Mouse (Mus musculus) midbrain, postnatal 0 days (tissue): Measurements from ENCODE around the gene Kndc1. TPM values are rescaled to one million over a fixed set of nuclear protein-coding genes. Genes with fewer than 3 reads are reported as not detected.

Source experiments
- ATAC-seq: fragments of 200-750 bp; cut with Nextera tagmentation; 2 replicates; pipeline ENCODE4 v1.8.0; 2017; ENCODE audit warnings: moderate number of reproducible peaks, mild to moderate bottlenecking, moderate TSS enrichment, moderate library complexity; ENCODE audit not compliant: low FRiP score
- DNase-seq: peaks from one replicate; pipeline ENCODE4 v3.0.0-alpha.2; 2015; ENCODE audit warnings: low spot score
- H3K27ac ChIP-seq: fragments of 300-500 bp; sonication (generic); 2 replicates; pipeline ENCODE4 v1.5.1; 2014; ENCODE audit warnings: low read depth, mild to moderate bottlenecking, low read length, mixed read lengths
- H3K27me3 ChIP-seq: fragments of 300-500 bp; sonication (generic); 2 replicates; pipeline ENCODE4 v1.6.1; 2014; ENCODE audit warnings: low read length, control low read depth, mixed read lengths; ENCODE audit not compliant: insufficient read depth
- H3K36me3 ChIP-seq: fragments of 300-500 bp; sonication (generic); 2 replicates; pipeline ENCODE4 v1.6.1; 2014; ENCODE audit warnings: low read length, control low read depth, mixed read lengths; ENCODE audit not compliant: insufficient read depth
- H3K4me1 ChIP-seq: fragments of 300-500 bp; sonication (generic); 2 replicates; pipeline ENCODE4 v1.6.1; 2014; ENCODE audit warnings: mild to moderate bottlenecking, control low read depth, antibody characterized with exemption, low read length, mixed read lengths; ENCODE audit not compliant: insufficient read depth
- H3K4me2 ChIP-seq: fragments of 300-500 bp; sonication (generic); 2 replicates; pipeline ENCODE4 v1.6.1; 2014; ENCODE audit warnings: low read depth, mild to moderate bottlenecking, low read length, mixed read lengths; ENCODE audit not compliant: poor library complexity, severe bottlenecking
- H3K4me3 ChIP-seq: fragments of 300-500 bp; sonication (generic); 2 replicates; pipeline ENCODE4 v1.5.1; 2014; ENCODE audit warnings: low read depth, mild to moderate bottlenecking, low read length, moderate library complexity
- H3K9ac ChIP-seq: fragments of 300-500 bp; sonication (generic); replicated peaks from 2 replicates; pipeline ENCODE4 v1.6.1; 2014; ENCODE audit warnings: mild to moderate bottlenecking, low read length, moderate library complexity, mixed read lengths; ENCODE audit not compliant: poor library complexity, severe bottlenecking
- H3K9me3 ChIP-seq: fragments of 300-500 bp; sonication (generic); 2 replicates; pipeline ENCODE4 v1.6.1; 2016; ENCODE audit warnings: low read length, control low read depth
- CTCF ChIP-seq: IDR thresholded peaks from 2 replicates; pipeline ENCODE4 v1.5.1; 2016; ENCODE audit warnings: antibody characterized with exemption, mild to moderate bottlenecking
- WGBS: fragments of 180-500 bp; shearing (Covaris S2); extraction: QIAGEN DNeasy Blood & Tissue Kit; methylation state at CpG from one replicate; pipeline ENCODE4 v1.1.7; 2014; 5-methylcytosine and 5-hydroxymethylcytosine counted together
- microRNA counts: library from miRNA; unstranded; fragments of <30 nt; microRNA quantifications from one replicate; lab custom pipeline; 2015
- microRNA-seq: library from miRNA; unstranded; fragments of <30 nt; microRNA quantifications from one replicate; pipeline ENCODE4, GENCODE M21; 2016; ENCODE audit warnings: borderline number of aligned reads
- polyA plus RNA-seq: library from polyadenylated mRNA; unstranded; fragments of >200 nt; fragmentation: Nextera tagmentation; extraction: Ambion mirVana; gene quantifications from 2 replicates; pipeline ENCODE4 v1.2.1, GENCODE M21; 2015
- total RNA-seq: library from RNA; depleted of rRNA; stranded (reverse); fragments of >200 nt; gene quantifications from 2 replicates; pipeline ENCODE4 v1.2.3, GENCODE M21; 2014; rRNA removed

The Kndc1 gene
- total and polyA plus RNA-seq, 2 experiments from 2014 or later = 22.4 to 71.5 TPM

GRCm38 (mm10) chr7:139984505-139984904 lies 90.0 kb downstream of the Kndc1 start:
- no peaks in the 10 kb centered on the region for H3K36me3 ChIP-seq
- no peaks in the 10 kb centered on the region for H3K27me3 ChIP-seq
- WGBS = 95% methylated on average over 11 of the region's 11 CpGs
- no peak overlapping the region for H3K9ac ChIP-seq
- no peak overlapping the region for H3K27ac ChIP-seq
- DNase-seq (no peak), ATAC-seq (no peak)
- no peak overlapping the region for H3K4me3 ChIP-seq
- no peak for TF ChIP-seq CTCF
- H3K4me1 ChIP-seq = no peaks in the 10 kb centered on the region
- no peaks in the 10 kb centered on the region for H3K9me3 ChIP-seq
- H3K4me2 ChIP-seq = no peak overlapping the region

GRCm38 (mm10) chr7:139988272-139988671 lies 93.8 kb downstream of the Kndc1 start:
- no peak for TF ChIP-seq CTCF
- ATAC-seq = no peak
- H3K4me1 ChIP-seq = no peaks in the 10 kb centered on the region
- H3K36me3 ChIP-seq = no peaks in the 10 kb centered on the region
- no peaks in the 10 kb centered on the region for H3K27me3 ChIP-seq
- no peaks in the 10 kb centered on the region for H3K9me3 ChIP-seq
- H3K4me2 ChIP-seq = no peak overlapping the region
- H3K27ac ChIP-seq = no peak overlapping the region
- H3K4me3 ChIP-seq = no peak overlapping the region
- 90% methylated on average over 9 of the region's 9 CpGs for WGBS
- no peak for DNase-seq
- H3K9ac ChIP-seq = no peak overlapping the region

GRCm38 (mm10) chr7:139990864-139991394 lies 96.4 kb downstream of the Kndc1 start:
- Histone ChIP-seq H3K9ac (no peak overlapping the region), H3K27ac (no peak overlapping the region), H3K4me3 (no peak overlapping the region), H3K4me2 (no peak overlapping the region), H3K27me3 (no peaks in the 10 kb centered on the region), H3K4me1 (no peaks in the 10 kb centered on the region), H3K36me3 (peaks cover 4% of the 10 kb centered on the region; the same call in 1 of the 2 replicates), H3K9me3 (no peaks in the 10 kb centered on the region)
- ATAC-seq (no peak), DNase-seq (no peak)
- no peak for TF ChIP-seq CTCF
- WGBS = 72% methylated on average over 8 of the region's 8 CpGs

MicroRNAs within 50 kb of the gene (microRNA counts, 519-probe panel; counts per million panel counts)
- microRNA mmu-miR-202-3p (lab: Ali Mortazavi, UCI) (528 counts per million, percentile 58 among the panel's probes with 10 or more counts), microRNA mmu-miR-202-5p (lab: Ali Mortazavi, UCI) (528 counts per million, percentile 58 among the panel's probes with 10 or more counts)

Small RNA genes within 50 kb of the gene (microRNA-seq; reads per million reads assigned to microRNA genes)
- 1.0 reads per million for gene Mir202
- gene Mir7062 = 1.3 reads per million
- not detected for gene mmu-mir-7686

Other genes with a start within 250 kb of the Kndc1 start
- 4.2 and 4.4 TPM in 2 replicates for gene Cfap46, start 210.9 kb upstream of the Kndc1 start, total RNA-seq
- gene Cfap46, start 210.9 kb upstream of the Kndc1 start, polyA plus RNA-seq = 4.5 and 4.6 TPM in 2 replicates
- gene Adgra1, start 60.5 kb upstream of the Kndc1 start, total RNA-seq = 22.0 and 27.8 TPM in 2 replicates
- gene Adgra1, start 60.5 kb upstream of the Kndc1 start, polyA plus RNA-seq = 47.6 and 55.3 TPM in 2 replicates
- gene Utf1, start 49.1 kb downstream of the Kndc1 start, total RNA-seq = not detected in 2 replicates
- gene Utf1, start 49.1 kb downstream of the Kndc1 start, polyA plus RNA-seq = not detected in 2 replicates
- 1.0 and 1.6 TPM in 2 replicates for gene 6430531B16Rik, start 84.1 kb downstream of the Kndc1 start, total RNA-seq
- gene 6430531B16Rik, start 84.1 kb downstream of the Kndc1 start, polyA plus RNA-seq = 1.5 and 1.6 TPM in 2 replicates
- gene Adam8, start 97.9 kb downstream of the Kndc1 start, total RNA-seq = 1.2 and 2.7 TPM in 2 replicates
- 0.42 and 0.53 TPM in 2 replicates for gene Adam8, start 97.9 kb downstream of the Kndc1 start, polyA plus RNA-seq
- 33.6 and 42.5 TPM in 2 replicates for gene Zfp511, start 141.7 kb downstream of the Kndc1 start, total RNA-seq
- 63.5 and 68.5 TPM in 2 replicates for gene Zfp511, start 141.7 kb downstream of the Kndc1 start, polyA plus RNA-seq
- gene Tubgcp2, start 142.0 kb downstream of the Kndc1 start, total RNA-seq = 66.9 and 70.1 TPM in 2 replicates
- 61.6 and 65.2 TPM in 2 replicates for gene Tubgcp2, start 142.0 kb downstream of the Kndc1 start, polyA plus RNA-seq
- 0.16 and 0.47 TPM in 2 replicates for gene Msx3, start 154.4 kb downstream of the Kndc1 start, total RNA-seq
- gene Msx3, start 154.4 kb downstream of the Kndc1 start, polyA plus RNA-seq = 0.10 TPM in 1 of 2 replicates, not detected in the other
- gene Caly, start 187.9 kb downstream of the Kndc1 start, total RNA-seq = 404 and 435 TPM in 2 replicates
- gene Caly, start 187.9 kb downstream of the Kndc1 start, polyA plus RNA-seq = 595 and 645 TPM in 2 replicates
- not detected in 2 replicates for gene Prap1, start 198.7 kb downstream of the Kndc1 start, total RNA-seq
- gene Prap1, start 198.7 kb downstream of the Kndc1 start, polyA plus RNA-seq = not detected in 2 replicates
- gene Fuom, start 207.7 kb downstream of the Kndc1 start, total RNA-seq = 26.0 and 47.0 TPM in 2 replicates
- gene Fuom, start 207.7 kb downstream of the Kndc1 start, polyA plus RNA-seq = 46.1 and 47.6 TPM in 2 replicates
- gene Paox, start 221.1 kb downstream of the Kndc1 start, total RNA-seq = 8.7 and 12.5 TPM in 2 replicates
- gene Paox, start 221.1 kb downstream of the Kndc1 start, polyA plus RNA-seq = 6.9 and 8.6 TPM in 2 replicates
- gene Echs1, start 221.8 kb downstream of the Kndc1 start, total RNA-seq = 75.5 and 78.1 TPM in 2 replicates
- gene Echs1, start 221.8 kb downstream of the Kndc1 start, polyA plus RNA-seq = 108 and 119 TPM in 2 replicates
- 9.9 and 10.0 TPM in 2 replicates for gene Mtg1, start 242.9 kb downstream of the Kndc1 start, total RNA-seq
- gene Mtg1, start 242.9 kb downstream of the Kndc1 start, polyA plus RNA-seq = 31.3 and 33.7 TPM in 2 replicates